Mouse (Mus musculus): ENCODE results near the gene Aoc2. TPM values are rescaled to one million over a fixed set of nuclear protein-coding genes. Genes with fewer than 3 reads are reported as not detected.

The Aoc2 gene
- polyA plus RNA-seq (2015; fragmentation: Nextera tagmentation; extraction: Ambion mirVana) = 2.0 and 2.1 TPM in 2 replicates

- Histone ChIP-seq H3K27me3 (no peaks in the 10 kb centered on the region), H3K9me3 (no peaks in the 10 kb centered on the region), H3K4me2 (no peak within 1 kb of the TSS), H3K4me1 (replicated peaks) (no peaks in the 10 kb centered on the region; the same call in 1 of the 2 replicates), H3K9ac (no peak within 1 kb of the TSS), H3K27ac (replicated peaks) (no peak within 1 kb of the TSS), H3K4me3 (no peak within 1 kb of the TSS), H3K36me3 (peaks cover 65% of the 10 kb centered on the region)
- 93% methylated on average over 5 of the region's 5 CpGs for WGBS
- ATAC-seq (ENCODE audit: low read depth) = no peak
Measured at GRCm38 (mm10) chr11:101324763-101325162, at the start of gene Aoc2. Gene Aoc2 (plus strand): TSS chr11:101325063.

GRCm38 (mm10) chr11:101275309-101275708 is 49.6 kb upstream of the Aoc2 start:
- H3K36me3 ChIP-seq = peaks cover 10% of the 10 kb centered on the region; the same call in 1 of the 2 replicates
- no peak overlapping the region for H3K9ac ChIP-seq
- no peak overlapping the region for H3K4me2 ChIP-seq
- peaks cover 7% of the 10 kb centered on the region for H3K27me3 ChIP-seq
- ATAC-seq (ENCODE audit: low read depth) = no peak
- H3K9me3 ChIP-seq = no peaks in the 10 kb centered on the region
- H3K27ac ChIP-seq (replicated peaks) = no peak overlapping the region
- peaks cover 27% of the 10 kb centered on the region for H3K4me1 ChIP-seq (replicated peaks)
- WGBS = 74% methylated on average over 4 of the region's 4 CpGs
- H3K4me3 ChIP-seq = no peak overlapping the region

- peak overlapping the region; percentile 13; the same call in 1 of the 2 replicates for H3K9ac ChIP-seq
- WGBS = 27% methylated on average over 27 of the region's 27 CpGs
- peak overlapping the region; percentile 88 for H3K4me2 ChIP-seq
- no peak overlapping the region for H3K27ac ChIP-seq (replicated peaks)
- H3K27me3 ChIP-seq = peaks cover 9% of the 10 kb centered on the region; the same call in 1 of the 2 replicates
- no peak for ATAC-seq (ENCODE audit: low read depth)
- H3K4me3 ChIP-seq = 0 out of 2 replicates have a peak overlapping the region, but pooled peaks have one; percentile 75
- H3K4me1 ChIP-seq (replicated peaks) = peaks cover 27% of the 10 kb centered on the region
- H3K9me3 ChIP-seq = no peaks in the 10 kb centered on the region
- peaks cover 10% of the 10 kb centered on the region; the same call in 1 of the 2 replicates for H3K36me3 ChIP-seq
Measured at GRCm38 (mm10) chr11:101276319-101277070, 48.4 kb upstream of the Aoc2 start.

GRCm38 (mm10) chr11:101277381-101278222 is 47.3 kb upstream of the Aoc2 start:
- Histone ChIP-seq H3K4me3 (peak overlapping the region; percentile 75), H3K9me3 (no peaks in the 10 kb centered on the region), H3K9ac (peak overlapping the region; percentile 88), H3K36me3 (peaks cover 10% of the 10 kb centered on the region; the same call in 1 of the 2 replicates), H3K4me2 (peak overlapping the region; percentile 88), H3K27ac (replicated peaks) (no peak overlapping the region), H3K4me1 (replicated peaks) (peaks cover 27% of the 10 kb centered on the region), H3K27me3 (peaks cover 9% of the 10 kb centered on the region; the same call in 1 of the 2 replicates)
- ATAC-seq (ENCODE audit: low read depth) = no peak
- WGBS = 56% methylated on average over 12 of the region's 12 CpGs

GRCm38 (mm10) chr11:101278223-101279192 is 46.4 kb upstream of the Aoc2 start, which contains the start of the genes Cntd1 and Coa3:
Gene Cntd1 (plus strand): TSS chr11:101279012.
Gene Coa3 (minus strand): TSS chr11:101279114.
- Histone ChIP-seq H3K27me3 (peaks cover 9% of the 10 kb centered on the region; the same call in 1 of the 2 replicates), H3K36me3 (peaks cover 10% of the 10 kb centered on the region; the same call in 1 of the 2 replicates), H3K9me3 (no peaks in the 10 kb centered on the region), H3K4me2 (peak within 1 kb of the TSS; percentile 88), H3K27ac (replicated peaks) (peak within 1 kb of the TSS; percentile 72), H3K9ac (peak within 1 kb of the TSS; percentile 88), H3K4me1 (replicated peaks) (peaks cover 27% of the 10 kb centered on the region), H3K4me3 (peak within 1 kb of the TSS; percentile 75)
- 10% methylated on average over 45 of the region's 45 CpGs for WGBS
- ATAC-seq (ENCODE audit: low read depth) = peak; percentile 96

- H3K27ac ChIP-seq (replicated peaks) = no peak overlapping the region
- peaks cover 9% of the 10 kb centered on the region; the same call in 1 of the 2 replicates for H3K27me3 ChIP-seq
- H3K9ac ChIP-seq = 0 out of 2 replicates have a peak overlapping the region, but pooled peaks have one; percentile 88
- H3K4me1 ChIP-seq (replicated peaks) = peaks cover 27% of the 10 kb centered on the region
- peak overlapping the region; percentile 75 for H3K4me3 ChIP-seq
- 65% methylated on average over 14 of the region's 14 CpGs for WGBS
- H3K36me3 ChIP-seq = peaks cover 10% of the 10 kb centered on the region; the same call in 1 of the 2 replicates
- ATAC-seq (ENCODE audit: low read depth) = peak; percentile 37; the same call in 1 of the 2 replicates
- no peaks in the 10 kb centered on the region for H3K9me3 ChIP-seq
- peak overlapping the region; percentile 88 for H3K4me2 ChIP-seq
Measured at GRCm38 (mm10) chr11:101279193-101279569, 45.7 kb upstream of the Aoc2 start.

GRCm38 (mm10) chr11:101280837-101281236 is 44.0 kb upstream of the Aoc2 start:
- 40% methylated on average over 7 of the region's 7 CpGs for WGBS
- Histone ChIP-seq H3K9ac (no peak overlapping the region), H3K27me3 (peaks cover 9% of the 10 kb centered on the region; the same call in 1 of the 2 replicates), H3K9me3 (no peaks in the 10 kb centered on the region), H3K4me1 (replicated peaks) (peaks cover 27% of the 10 kb centered on the region), H3K27ac (replicated peaks) (no peak overlapping the region), H3K4me3 (no peak overlapping the region), H3K4me2 (no peak overlapping the region), H3K36me3 (peaks cover 10% of the 10 kb centered on the region; the same call in 1 of the 2 replicates)
- ATAC-seq (ENCODE audit: low read depth) = no peak

- no peak overlapping the region for H3K9ac ChIP-seq
- H3K4me2 ChIP-seq = no peak overlapping the region
- peaks cover 9% of the 10 kb centered on the region for H3K4me1 ChIP-seq (replicated peaks)
- H3K9me3 ChIP-seq = no peaks in the 10 kb centered on the region
- no peak for ATAC-seq (ENCODE audit: low read depth)
- H3K27me3 ChIP-seq = peaks cover 9% of the 10 kb centered on the region; the same call in 1 of the 2 replicates
- H3K4me3 ChIP-seq = no peak overlapping the region
- 20% methylated on average over 5 of the region's 5 CpGs for WGBS
- H3K27ac ChIP-seq (replicated peaks) = no peak overlapping the region
- peaks cover 17% of the 10 kb centered on the region for H3K36me3 ChIP-seq
Measured at GRCm38 (mm10) chr11:101282896-101283295, 42.0 kb upstream of the Aoc2 start.

GRCm38 (mm10) chr11:101283805-101284204 is 41.1 kb upstream of the Aoc2 start:
- ATAC-seq (ENCODE audit: low read depth) = no peak
- no peak overlapping the region for H3K27ac ChIP-seq (replicated peaks)
- H3K27me3 ChIP-seq = peaks cover 9% of the 10 kb centered on the region; the same call in 1 of the 2 replicates
- peaks cover 4% of the 10 kb centered on the region for H3K4me1 ChIP-seq (replicated peaks)
- H3K4me3 ChIP-seq = no peak overlapping the region
- WGBS = 67% methylated on average over 4 of the region's 4 CpGs
- H3K9ac ChIP-seq = no peak overlapping the region
- no peak overlapping the region for H3K4me2 ChIP-seq
- no peaks in the 10 kb centered on the region for H3K9me3 ChIP-seq
- peaks cover 26% of the 10 kb centered on the region for H3K36me3 ChIP-seq

- Histone ChIP-seq H3K4me1 (replicated peaks) (no peaks in the 10 kb centered on the region), H3K36me3 (peaks cover 61% of the 10 kb centered on the region), H3K9ac (no peak overlapping the region), H3K9me3 (no peaks in the 10 kb centered on the region), H3K4me2 (no peak overlapping the region), H3K27ac (replicated peaks) (no peak overlapping the region), H3K4me3 (no peak overlapping the region), H3K27me3 (no peaks in the 10 kb centered on the region)
- ATAC-seq (ENCODE audit: low read depth) = no peak
- 89% methylated on average over 9 of the region's 9 CpGs for WGBS
Measured at GRCm38 (mm10) chr11:101287306-101287705, 37.6 kb upstream of the Aoc2 start.

- WGBS = 97% methylated on average over 8 of the region's 8 CpGs
- H3K9ac ChIP-seq = no peak overlapping the region
- no peaks in the 10 kb centered on the region for H3K27me3 ChIP-seq
- H3K9me3 ChIP-seq = no peaks in the 10 kb centered on the region
- H3K4me1 ChIP-seq (replicated peaks) = no peaks in the 10 kb centered on the region
- peaks cover 95% of the 10 kb centered on the region for H3K36me3 ChIP-seq
- H3K4me2 ChIP-seq = no peak overlapping the region
- ATAC-seq (ENCODE audit: low read depth) = no peak
- H3K4me3 ChIP-seq = no peak overlapping the region
- H3K27ac ChIP-seq (replicated peaks) = no peak overlapping the region
Measured at GRCm38 (mm10) chr11:101291231-101291630, 33.6 kb upstream of the Aoc2 start.

Data from neural tube, embryonic 13.5 days (tissue).